Mouse (Mus musculus) telencephalon, adult 2 months (tissue): ENCODE results near the gene Crnn.

Experiments used
- DNase-seq: peaks from one replicate; pipeline ENCODE4 v3.0.0-alpha.2; 2011; ENCODE audit warnings: low read depth, low spot score

The Crnn gene

GRCm38 (mm10) chr3:93144510-93145051, at the start of gene Crnn:
TSS of gene Crnn (plus strand) at chr3:93144787.
- DNase-seq, result no peak

- no peak for DNase-seq
Measured at GRCm38 (mm10) chr3:93096447-93096846, 48.1 kb upstream of the Crnn start.

- DNase-seq, result no peak
Measured at GRCm38 (mm10) chr3:93111668-93112067, 32.9 kb upstream of the Crnn start.

DNA sequence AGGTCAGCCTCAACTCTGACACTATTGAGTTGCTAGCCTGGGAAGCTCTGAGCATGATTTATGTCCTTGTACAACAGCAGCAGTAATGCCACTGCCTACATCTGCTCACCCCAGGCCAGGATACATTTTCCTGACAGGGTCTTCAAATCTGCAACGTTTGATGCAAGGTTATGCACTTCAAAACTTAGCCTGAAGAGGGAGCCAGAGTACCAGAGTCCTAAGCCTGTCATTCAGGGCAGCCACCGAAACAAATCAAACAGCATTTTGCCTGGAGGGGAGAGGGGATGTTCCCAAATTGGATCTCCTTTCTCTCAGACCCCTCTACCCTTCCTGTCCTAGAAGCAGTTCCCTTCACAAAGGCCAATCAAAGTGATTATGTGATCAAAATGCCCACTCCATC, 30.1 kb upstream of the Crnn start:
- peak; percentile 10 for DNase-seq

- no peak for DNase-seq
Measured at GRCm38 (mm10) chr3:93119101-93119500, 25.5 kb upstream of the Crnn start.

DNA sequence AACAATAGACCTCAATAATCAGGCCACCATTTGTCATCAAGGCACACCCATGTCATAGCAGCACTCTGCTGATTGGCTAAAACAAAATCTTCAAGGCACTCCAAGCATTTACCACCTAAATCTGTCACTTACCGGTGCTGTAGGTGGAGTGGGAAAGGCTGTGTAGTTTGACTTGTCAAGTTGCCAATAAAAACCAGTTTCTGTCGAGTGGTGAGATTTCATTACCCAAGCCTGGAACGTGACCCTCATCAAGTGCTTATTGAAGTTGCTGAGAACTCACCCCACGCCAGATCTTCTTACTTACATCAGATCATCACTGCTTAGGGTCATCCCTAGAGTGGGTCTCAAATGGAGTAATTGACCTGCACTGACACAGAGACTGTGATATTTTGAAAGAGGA, 16.5 kb upstream of the Crnn start:
- no peak for DNase-seq

DNA sequence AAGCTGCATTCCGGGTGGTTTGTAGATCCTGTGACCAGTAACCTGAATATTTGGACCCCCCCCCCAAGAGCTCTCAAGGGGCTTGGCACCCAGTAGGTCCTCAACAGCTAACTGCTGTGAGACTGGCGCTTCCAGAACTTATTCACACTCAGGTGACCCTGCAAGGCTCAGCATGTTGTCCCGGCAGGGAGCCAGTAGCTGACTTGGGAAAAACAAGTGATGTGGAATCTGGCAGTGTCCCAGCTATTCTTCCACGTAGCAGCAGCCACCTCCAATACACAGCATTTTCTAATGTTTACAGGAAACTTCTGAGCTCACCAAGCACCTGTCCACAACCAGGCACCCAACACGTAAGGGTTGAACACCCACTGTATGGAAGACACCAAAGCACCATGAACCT, 15.5 kb upstream of the Crnn start:
- DNase-seq, result no peak

GRCm38 (mm10) chr3:93130460-93130859, 14.1 kb upstream of the Crnn start:
- DNase-seq, result peak; percentile 24

- no peak for DNase-seq
Measured at GRCm38 (mm10) chr3:93162502-93162901, 17.9 kb downstream of the Crnn start.

GRCm38 (mm10) chr3:93162996-93163592, 18.5 kb downstream of the Crnn start:
- DNase-seq, result no peak

- DNase-seq, result peak; percentile 1
Measured at GRCm38 (mm10) chr3:93180856-93181255, 36.3 kb downstream of the Crnn start.

GRCm38 (mm10) chr3:93196978-93197377, 52.4 kb downstream of the Crnn start, which contains the start of gene Flg2:
TSS of gene Flg2 (plus strand) at chr3:93197278.
- no peak for DNase-seq
